Mouse (Mus musculus) CH12.LX (cell line): ENCODE measurements around the gene Bcr.

Source experiments
- CTCF ChIP-seq, 2 experiments: IDR thresholded peaks in 1 of 2; conservative IDR thresholded peaks in 1 of 2; 2 replicates each; pipeline ENCODE4 v1.5.1; 2011 to 2012; ENCODE audit warnings: low read depth in 2 of 2, low read length in 2 of 2, improper control_type of control experiment in 1 of 2, inconsistent platforms in 1 of 2, mild to moderate bottlenecking in 1 of 2, moderate library complexity in 1 of 2
- EP300 ChIP-seq: IDR thresholded peaks from 2 replicates; pipeline ENCODE4 v1.6.1; 2011; ENCODE audit warnings: low read length, improper control_type of control experiment
- NRF1 ChIP-seq: IDR thresholded peaks from 2 replicates; pipeline ENCODE4 v1.6.1; 2014; ENCODE audit warnings: low read depth, mild to moderate bottlenecking, inconsistent platforms, low read length, improper control_type of control experiment, moderate library complexity
- POLR2A ChIP-seq: IDR thresholded peaks from 2 replicates; pipeline ENCODE4 v1.6.1; 2011; ENCODE audit warnings: low read depth, mild to moderate bottlenecking, improper control_type of control experiment, low read length
- RCOR1 ChIP-seq: conservative IDR thresholded peaks from 2 replicates; pipeline ENCODE4 v1.6.1; 2012; ENCODE audit warnings: low read depth, mild to moderate bottlenecking, inconsistent platforms, low read length, improper control_type of control experiment
- SMC3 ChIP-seq: IDR thresholded peaks from 2 replicates; pipeline ENCODE4 v1.6.1; 2011; ENCODE audit warnings: low read depth, low read length, improper control_type of control experiment
- USF2 ChIP-seq: conservative IDR thresholded peaks from 2 replicates; pipeline ENCODE4 v1.6.1; 2011; ENCODE audit warnings: low read depth, low read length, improper control_type of control experiment
- ZNF384 ChIP-seq: IDR thresholded peaks from 2 replicates; pipeline ENCODE4 v1.6.1; 2012; ENCODE audit warnings: low read depth, low read length, improper control_type of control experiment, inconsistent platforms

DNA sequence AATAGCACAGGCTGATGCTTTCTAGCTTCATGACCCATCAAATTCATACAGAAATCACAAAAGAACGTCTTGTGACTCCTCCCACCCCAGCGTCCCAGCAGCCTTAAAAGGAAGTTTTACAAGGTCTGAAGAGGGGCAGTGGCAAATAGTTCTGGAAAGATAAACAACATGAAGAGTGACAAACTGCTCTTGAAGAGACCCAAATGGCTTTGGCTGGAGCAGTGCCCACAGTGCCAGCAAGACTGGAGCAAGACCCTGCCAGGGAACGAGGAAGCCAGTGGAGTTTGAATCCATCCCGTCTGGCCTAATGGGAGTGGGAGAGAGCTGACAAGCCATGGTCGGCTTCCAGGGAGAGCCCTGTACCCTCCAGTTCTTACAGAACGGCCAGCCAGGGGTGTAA, 126.2 kb downstream of the Bcr start:
- TF ChIP-seq POLR2A (no peak), RCOR1 (no peak), EP300 (no peak), CTCF (conservative IDR thresholded peaks at IDR 0.05 in 1 of 2, IDR thresholded peaks at IDR 0.05 in 1 of 2; ENCODE audit: low read depth in 2 of 2, low read length in 2 of 2) (no peak), USF2 (no peak), ZNF384 (no peak), SMC3 (no peak), NRF1 (no peak)
